In the genomic region with DNA sequence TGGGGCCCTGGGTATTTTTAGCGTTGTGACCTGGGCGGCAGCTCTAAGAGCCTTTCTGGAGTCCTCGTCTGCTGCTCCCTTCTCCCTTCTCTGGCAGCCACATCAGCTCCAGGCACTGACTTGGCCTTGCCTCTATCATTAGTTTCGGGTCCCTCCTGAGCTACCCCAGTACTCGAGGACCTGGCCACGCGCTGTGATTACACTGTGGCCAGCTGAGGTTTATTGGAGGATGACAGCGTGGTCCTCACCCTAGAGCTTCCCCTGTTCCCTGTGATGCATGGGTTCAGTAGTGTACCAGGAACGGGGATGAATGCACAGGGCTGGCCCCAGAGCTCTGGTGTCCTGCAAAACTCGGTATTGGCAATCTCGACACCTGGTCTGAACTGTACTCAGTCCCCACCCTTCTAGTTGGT, we compare ENCODE assay signal across 8 mouse cellular contexts. TPM values are rescaled to one million over a fixed set of nuclear protein-coding genes. Genes with fewer than 3 reads are reported as not detected.
DNase-seq lines count a peak whose midpoint lies in the region; ATAC-seq and TF ChIP-seq lines count a peak whose summit lies in the region.

No protein-coding gene starts in this region.

- peak overlapping the region; percentile 97 for H3K4me2 ChIP-seq in heart, embryonic 14.5 days (ENCODE audit: low read length)
- H3K4me2 ChIP-seq in hindbrain, embryonic 11.5 days (replicated peaks; ENCODE audit: low read depth, low read length) = peak overlapping the region; percentile 100

- intact Hi-C loops in heart, postnatal 10 days (cut with DNase I) = no loop called here

- H3K36me3 ChIP-seq in heart, embryonic 14.5 days (ENCODE audit: control insufficient read depth, insufficient read depth, low read length) = peaks cover 25% of the 10 kb centered on the region
- H3K36me3 ChIP-seq in G1E (replicated peaks) = peaks cover 48% of the 10 kb centered on the region
- H3K36me3 ChIP-seq in hindbrain, embryonic 11.5 days (ENCODE audit: control insufficient read depth, insufficient read depth, low read length) = no peaks in the 10 kb centered on the region
- H3K36me3 ChIP-seq in midbrain, embryonic 10.5 days = peaks cover 8% of the 10 kb centered on the region

- peaks cover 7 to 12% of the 10 kb centered on the region in 2 experiments for H3K4me1 ChIP-seq in heart, embryonic 14.5 days (ENCODE audit: control insufficient read depth in 2 of 2, insufficient read depth in 2 of 2, low read length in 2 of 2)
- H3K4me1 ChIP-seq in G1E (ENCODE audit: insufficient read depth, low read depth, low read length) = peaks cover 26% of the 10 kb centered on the region
- no peaks in the 10 kb centered on the region for H3K4me1 ChIP-seq in hindbrain, embryonic 11.5 days (replicated peaks; ENCODE audit: control insufficient read depth, insufficient read depth, low read length)
- peaks cover 19% of the 10 kb centered on the region for H3K4me1 ChIP-seq in midbrain, embryonic 10.5 days

- H3K27ac ChIP-seq in heart, embryonic 14.5 days (replicated peaks in 1 of 2; ENCODE audit: control insufficient read depth in 1 of 2, insufficient read depth in 1 of 2, low read depth in 2 of 2, low read length in 2 of 2) = peak overlapping the region; percentile 15 to 59; a peak in 2 of 4 replicates
- H3K27ac ChIP-seq in hindbrain, embryonic 11.5 days (ENCODE audit: low read depth, low read length) = no peak overlapping the region
- H3K27ac ChIP-seq in midbrain, embryonic 10.5 days (replicated peaks) = peak overlapping the region; percentile 76

- WGBS in heart, embryonic 14.5 days = 5% methylated on average over 11 of the region's 11 CpGs
- WGBS in hindbrain, embryonic 11.5 days = 21% methylated on average over 9 of the region's 11 CpGs
- 12% methylated on average over 11 of the region's 11 CpGs for WGBS in midbrain, embryonic 10.5 days

- TF ChIP-seq CTCF in G1E (IDR thresholded peaks at IDR 0.05; ENCODE audit: low read depth, low read length) = no peak

- no peak for ATAC-seq in heart, embryonic 14.5 days (ENCODE audit: insufficient number of reproducible peaks, insufficient read depth, low FRiP score, low read depth)
- no peak for ATAC-seq in G1E (ENCODE audit: extremely low read depth, insufficient number of reproducible peaks, low FRiP score, poor library complexity, severe bottlenecking)
- peak; percentile 4; the same call in 1 of the 2 replicates for ATAC-seq in hindbrain, embryonic 11.5 days (ENCODE audit: low FRiP score)

- no peaks in the 10 kb centered on the region for H3K9me3 ChIP-seq in heart, embryonic 14.5 days (ENCODE audit: control insufficient read depth, low read length)
- H3K9me3 ChIP-seq in G1E (replicated peaks) = no peaks in the 10 kb centered on the region
- no peaks in the 10 kb centered on the region for H3K9me3 ChIP-seq in hindbrain, embryonic 11.5 days (ENCODE audit: control insufficient read depth, low read length)
- no peaks in the 10 kb centered on the region for H3K9me3 ChIP-seq in midbrain, embryonic 10.5 days (replicated peaks)

- no peaks in the 10 kb centered on the region for H3K27me3 ChIP-seq in heart, embryonic 14.5 days (ENCODE audit: control insufficient read depth, insufficient read depth, low read length)
- peaks cover 13% of the 10 kb centered on the region; the same call in 1 of the 2 replicates for H3K27me3 ChIP-seq in G1E (ENCODE audit: insufficient read depth, low read length)
- H3K27me3 ChIP-seq in hindbrain, embryonic 11.5 days (ENCODE audit: control insufficient read depth, insufficient read depth, low read length) = peaks cover 8% of the 10 kb centered on the region; the same call in 1 of the 2 replicates
- peaks cover 63% of the 10 kb centered on the region for H3K27me3 ChIP-seq in midbrain, embryonic 10.5 days (ENCODE audit: low read depth, poor library complexity, severe bottlenecking)

- peak overlapping the region; percentile 83 for H3K9ac ChIP-seq in heart, embryonic 14.5 days (ENCODE audit: low read length)
- H3K9ac ChIP-seq in hindbrain, embryonic 11.5 days (ENCODE audit: low read depth, low read length) = peak overlapping the region; percentile 68; the same call in 1 of the 2 replicates

- DNase-seq in heart, postnatal 10 days = no peak
- DNase-seq in G1E (ENCODE audit: low spot score) = no peak
- DNase-seq in hindbrain, embryonic 11.5 days (ENCODE audit: low spot score) = no peak
- DNase-seq in midbrain, embryonic 10.5 days (ENCODE audit: low spot score) = no peak
- DNase-seq in urinary bladder, postnatal 10 days (ENCODE audit: low spot score) = no peak
- no peak for DNase-seq in cerebellum, adult 11 months
- no peak for DNase-seq in yolk sac, embryonic 10.5 days (ENCODE audit: low spot score)

- peak overlapping the region; percentile 79 to 88 for H3K4me3 ChIP-seq in heart, embryonic 14.5 days (ENCODE audit: control insufficient read depth in 1 of 2, insufficient read depth in 1 of 2, low read depth in 1 of 2, low read length in 2 of 2)
- H3K4me3 ChIP-seq in G1E (ENCODE audit: low read depth, low read length) = peak overlapping the region; percentile 78; the same call in 1 of the 2 replicates
- H3K4me3 ChIP-seq in hindbrain, embryonic 11.5 days (ENCODE audit: low read depth, low read length) = peak overlapping the region; percentile 68
- peak overlapping the region; percentile 75 for H3K4me3 ChIP-seq in midbrain, embryonic 10.5 days

RNA-seq across cellular contexts. Expression of gene Dbndd2, which starts 1.2 kb away (rescaled TPM):
- polyA plus RNA-seq in heart, embryonic 14.5 days (2014; fragmentation: Nextera tagmentation; extraction: Ambion mirVana) = 13.1 and 21.3 TPM in 2 replicates
- total RNA-seq in heart, postnatal 10 days (2021) = 10 to 100 TPM; 17.1 to 18.9 TPM
- total RNA-seq in G1E (2014; fragmentation: Nextera tagmentation) (6.2 and 11.7 TPM in 2 replicates), G1E (2017) (5.5 and 8.9 TPM in 2 replicates)
- 22.3 and 25.1 TPM in 2 replicates for polyA plus RNA-seq in G1E (2012)
- polyA plus RNA-seq in hindbrain, embryonic 11.5 days (2014; fragmentation: Nextera tagmentation; extraction: Ambion mirVana) = 2.4 and 3.8 TPM in 2 replicates
- 3.0 and 3.2 TPM in 2 replicates for polyA plus RNA-seq in midbrain, embryonic 10.5 days (2016; fragmentation: Nextera tagmentation; extraction: Ambion mirVana)

RNA-seq across cellular contexts. Expression of gene Pigt, which starts 10.2 kb away (rescaled TPM):
- 58.8 and 64.3 TPM in 2 replicates for polyA plus RNA-seq in heart, embryonic 14.5 days (2014; fragmentation: Nextera tagmentation; extraction: Ambion mirVana)
- 10 to 100 TPM; 56.4 to 56.8 TPM for total RNA-seq in heart, postnatal 10 days (2021)
- total RNA-seq in G1E (2014; fragmentation: Nextera tagmentation) (68.5 and 84.3 TPM in 2 replicates), G1E (2017) (22.9 and 23.2 TPM in 2 replicates)
- 81.0 and 94.4 TPM in 2 replicates for polyA plus RNA-seq in G1E (2012)
- 47.9 and 56.8 TPM in 2 replicates for polyA plus RNA-seq in hindbrain, embryonic 11.5 days (2014; fragmentation: Nextera tagmentation; extraction: Ambion mirVana)
- 40.1 and 44.7 TPM in 2 replicates for polyA plus RNA-seq in midbrain, embryonic 10.5 days (2016; fragmentation: Nextera tagmentation; extraction: Ambion mirVana)

RNA-seq across cellular contexts. Expression of gene Trp53tg5, which starts 13.6 kb away (rescaled TPM):
- not detected in 2 replicates for polyA plus RNA-seq in heart, embryonic 14.5 days (2014; fragmentation: Nextera tagmentation; extraction: Ambion mirVana)
- total RNA-seq in heart, postnatal 10 days (2021) = not detected
- not detected in 2 replicates for total RNA-seq in G1E (2014; fragmentation: Nextera tagmentation)
- 0.29 TPM in 1 of 2 replicates, not detected in the other for total RNA-seq in G1E (2017)
- not detected in 2 replicates for polyA plus RNA-seq in G1E (2012)
- not detected in 2 replicates for polyA plus RNA-seq in hindbrain, embryonic 11.5 days (2014; fragmentation: Nextera tagmentation; extraction: Ambion mirVana)
- not detected in 2 replicates for polyA plus RNA-seq in midbrain, embryonic 10.5 days (2016; fragmentation: Nextera tagmentation; extraction: Ambion mirVana)

RNA-seq across cellular contexts. Expression of gene Gm20458, which starts 26.4 kb away (rescaled TPM):
- polyA plus RNA-seq in heart, embryonic 14.5 days (2014; fragmentation: Nextera tagmentation; extraction: Ambion mirVana) = 8.0 and 16.3 TPM in 2 replicates
- total RNA-seq in heart, postnatal 10 days (2021) = 1 to 10 TPM; 5.5 to 7.4 TPM
- total RNA-seq in G1E (2014; fragmentation: Nextera tagmentation) (not detected in 2 replicates), G1E (2017) (13.4 and 13.5 TPM in 2 replicates)
- polyA plus RNA-seq in G1E (2012) = 4.6 and 5.5 TPM in 2 replicates
- 4.8 and 5.4 TPM in 2 replicates for polyA plus RNA-seq in hindbrain, embryonic 11.5 days (2014; fragmentation: Nextera tagmentation; extraction: Ambion mirVana)
- polyA plus RNA-seq in midbrain, embryonic 10.5 days (2016; fragmentation: Nextera tagmentation; extraction: Ambion mirVana) = 3.7 and 3.9 TPM in 2 replicates

RNA-seq across cellular contexts. Expression of gene Sys1, which starts 30.4 kb away (rescaled TPM):
- 45.7 and 47.6 TPM in 2 replicates for polyA plus RNA-seq in heart, embryonic 14.5 days (2014; fragmentation: Nextera tagmentation; extraction: Ambion mirVana)
- total RNA-seq in heart, postnatal 10 days (2021) = 10 to 100 TPM; 21.3 to 25.1 TPM
- total RNA-seq in G1E (2014; fragmentation: Nextera tagmentation) = 35.8 and 37.0 TPM in 2 replicates
- total RNA-seq in G1E (2017) = 50.6 and 75.5 TPM in 2 replicates
- 122 and 142 TPM in 2 replicates for polyA plus RNA-seq in G1E (2012)
- polyA plus RNA-seq in hindbrain, embryonic 11.5 days (2014; fragmentation: Nextera tagmentation; extraction: Ambion mirVana) = 71.3 and 72.2 TPM in 2 replicates
- 64.8 and 65.9 TPM in 2 replicates for polyA plus RNA-seq in midbrain, embryonic 10.5 days (2016; fragmentation: Nextera tagmentation; extraction: Ambion mirVana)
